Mouse (Mus musculus) MEL (cell line): ENCODE measurements at regions not wholly inside any gene's neighbourhood (a gene's known extent, or its start where the extent isn't known, plus 50 kb on each side); places are given as distances from the start of the nearest gene placed in this dataset.

ENCODE experiments used
- DNase-seq: peaks from one replicate; pipeline ENCODE4 v3.0.0; 2011; ENCODE audit warnings: low read depth, low spot score
- H3K27ac ChIP-seq: 2 replicates; pipeline ENCODE4 v1.5.1; 2012; ENCODE audit warnings: low read depth, mild to moderate bottlenecking, control low read depth, low read length, moderate library complexity; ENCODE audit not compliant: control insufficient read depth
- H3K27me3 ChIP-seq, 2 experiments: fragments of 150-350 bp in 1 of 2; sonication (generic) in 1 of 2; 2 replicates each; pipeline ENCODE4 v1.6.1; 2012; ENCODE audit warnings: low read length in 2 of 2, mild to moderate bottlenecking in 2 of 2, improper control_type of control experiment in 1 of 2, moderate library complexity in 1 of 2; ENCODE audit not compliant: insufficient read depth in 2 of 2, control insufficient read depth in 1 of 2
- H3K36me3 ChIP-seq, 2 experiments: 2 replicates each; pipeline ENCODE4 v1.6.1; 2012 to 2014; ENCODE audit warnings: low read length in 2 of 2, improper control_type of control experiment in 1 of 2, inconsistent platforms in 1 of 2, mild to moderate bottlenecking in 1 of 2; ENCODE audit not compliant: insufficient read depth in 2 of 2, control insufficient read depth in 1 of 2
- H3K4me1 ChIP-seq, 2 experiments: fragments of 150-350 bp in 1 of 2; sonication (generic) in 1 of 2; 2 replicates each; pipeline ENCODE4 v1.6.1; 2012; ENCODE audit warnings: low read length in 2 of 2, improper control_type of control experiment in 1 of 2, mild to moderate bottlenecking in 1 of 2; ENCODE audit not compliant: insufficient read depth in 2 of 2, control insufficient read depth in 1 of 2
- H3K4me3 ChIP-seq, 2 experiments: fragments of 150-350 bp in 1 of 2; sonication (generic) in 1 of 2; 2 replicates each; pipeline ENCODE4 v1.5.1; 2012; ENCODE audit warnings: low read depth in 2 of 2, low read length in 2 of 2, mild to moderate bottlenecking in 2 of 2, moderate library complexity in 2 of 2, control low read depth in 1 of 2, improper control_type of control experiment in 1 of 2; ENCODE audit not compliant: control insufficient read depth in 1 of 2, insufficient read depth in 1 of 2
- H3K79me2 ChIP-seq: 2 replicates; pipeline ENCODE4 v1.6.1; 2012; ENCODE audit warnings: mild to moderate bottlenecking, low read length, moderate library complexity; ENCODE audit not compliant: control insufficient read depth, poor library complexity, insufficient read depth
- H3K9ac ChIP-seq: 2 replicates; pipeline ENCODE4 v1.6.1; 2012; ENCODE audit warnings: low read depth, mild to moderate bottlenecking, control low read depth, low read length, moderate library complexity; ENCODE audit not compliant: control insufficient read depth, poor library complexity, severe bottlenecking
- H3K9me3 ChIP-seq: fragments of 150-350 bp; sonication (generic); replicated peaks from 2 replicates; pipeline ENCODE4 v1.6.1; 2012; ENCODE audit warnings: mild to moderate bottlenecking, low read length, improper control_type of control experiment, moderate library complexity; ENCODE audit not compliant: insufficient read depth
- BHLHE40 ChIP-seq: IDR thresholded peaks from 2 replicates; pipeline ENCODE4 v1.6.1; 2012; ENCODE audit warnings: low read depth, mild to moderate bottlenecking, inconsistent platforms, low read length, improper control_type of control experiment, borderline replicate concordance
- CHD1 ChIP-seq: IDR thresholded peaks from 2 replicates; pipeline ENCODE4 v1.6.1; 2012; ENCODE audit warnings: low read depth, mild to moderate bottlenecking, inconsistent platforms, low read length, improper control_type of control experiment
- CHD2 ChIP-seq: IDR thresholded peaks from 2 replicates; pipeline ENCODE4 v1.6.1; 2011; ENCODE audit warnings: low read length, improper control_type of control experiment
- CTCF ChIP-seq, 3 experiments: IDR thresholded peaks in 2 of 3; conservative IDR thresholded peaks in 1 of 3; 2 replicates each; pipeline ENCODE4 v1.5.1; 2011 to 2012; ENCODE audit warnings: low read length in 3 of 3, low read depth in 2 of 3, mild to moderate bottlenecking in 2 of 3, improper control_type of control experiment in 1 of 3, inconsistent platforms in 1 of 3, mixed read lengths in 1 of 3, moderate library complexity in 1 of 3; ENCODE audit not compliant: control insufficient read depth in 1 of 3, insufficient read depth in 1 of 3, poor library complexity in 1 of 3, severe bottlenecking in 1 of 3
- E2F4 ChIP-seq: IDR thresholded peaks from 2 replicates; pipeline ENCODE4 v1.6.1; 2011; ENCODE audit warnings: low read depth, low read length, improper control_type of control experiment, borderline replicate concordance
- ELF1 ChIP-seq: IDR thresholded peaks from 2 replicates; pipeline ENCODE4 v1.6.1; 2014; ENCODE audit warnings: low read depth, mild to moderate bottlenecking, inconsistent platforms, low read length, improper control_type of control experiment, moderate library complexity
- ETS1 ChIP-seq: IDR thresholded peaks from 2 replicates; pipeline ENCODE4 v1.6.1; 2012; ENCODE audit warnings: low read depth, mild to moderate bottlenecking, inconsistent platforms, low read length, improper control_type of control experiment, moderate library complexity
- HCFC1 ChIP-seq: IDR thresholded peaks from 2 replicates; pipeline ENCODE4 v1.6.1; 2012; ENCODE audit warnings: low read depth, mild to moderate bottlenecking, inconsistent platforms, low read length, improper control_type of control experiment, moderate library complexity
- KAT2A ChIP-seq: conservative IDR thresholded peaks from 2 replicates; pipeline ENCODE4 v1.6.1; 2012; ENCODE audit warnings: low read depth, low read length, improper control_type of control experiment, inconsistent platforms
- MAFK ChIP-seq: IDR thresholded peaks from 2 replicates; pipeline ENCODE4 v1.6.1; 2011; ENCODE audit warnings: low read depth, mild to moderate bottlenecking, low read length, improper control_type of control experiment, borderline replicate concordance
- MAZ ChIP-seq: IDR thresholded peaks from 2 replicates; pipeline ENCODE4 v1.6.1; 2012; ENCODE audit warnings: low read depth, mild to moderate bottlenecking, inconsistent platforms, low read length, improper control_type of control experiment
- MEF2A ChIP-seq: IDR thresholded peaks from 2 replicates; pipeline ENCODE4 v1.6.1; 2014; ENCODE audit warnings: low read depth, mild to moderate bottlenecking, inconsistent platforms, low read length, improper control_type of control experiment; ENCODE audit not compliant: poor library complexity, insufficient replicate concordance, severe bottlenecking; ENCODE audit errors: extremely low read depth
- MXI1 ChIP-seq: IDR thresholded peaks from 2 replicates; pipeline ENCODE4 v1.6.1; 2011; ENCODE audit warnings: mild to moderate bottlenecking, low read depth, low read length, improper control_type of control experiment
- NELFE ChIP-seq: IDR thresholded peaks from 2 replicates; pipeline ENCODE4 v1.6.1; 2011; ENCODE audit warnings: low read depth, low read length, improper control_type of control experiment
- NRF1 ChIP-seq: IDR thresholded peaks from 2 replicates; pipeline ENCODE4 v1.6.1; 2014; ENCODE audit warnings: low read depth, mild to moderate bottlenecking, inconsistent platforms, low read length, improper control_type of control experiment, moderate library complexity; ENCODE audit not compliant: poor library complexity, insufficient read depth, severe bottlenecking
- POLR2A ChIP-seq, 2 experiments: IDR thresholded peaks; 2 replicates each; pipeline ENCODE4 v1.6.1; 2011 to 2012; ENCODE audit warnings: low read length in 2 of 2, mild to moderate bottlenecking in 2 of 2, control low read depth in 1 of 2, improper control_type of control experiment in 1 of 2, low read depth in 1 of 2, moderate library complexity in 1 of 2; ENCODE audit not compliant: control insufficient read depth in 1 of 2, insufficient read depth in 1 of 2, poor library complexity in 1 of 2
- POLR2AphosphoS5 ChIP-seq: IDR thresholded peaks from 2 replicates; pipeline ENCODE4 v1.6.1; 2012; ENCODE audit warnings: low read depth, borderline replicate concordance, mild to moderate bottlenecking, inconsistent platforms, low read length, moderate library complexity, mixed read lengths
- RCOR1 ChIP-seq: IDR thresholded peaks from 2 replicates; pipeline ENCODE4 v1.6.1; 2012; ENCODE audit warnings: low read depth, mild to moderate bottlenecking, inconsistent platforms, low read length, improper control_type of control experiment
- SIN3A ChIP-seq: IDR thresholded peaks from 2 replicates; pipeline ENCODE4 v1.6.1; 2012; ENCODE audit warnings: low read length, improper control_type of control experiment, inconsistent platforms
- SMC3 ChIP-seq: IDR thresholded peaks from 2 replicates; pipeline ENCODE4 v1.6.1; 2011; ENCODE audit warnings: low read depth, low read length, improper control_type of control experiment
- TAL1 ChIP-seq: IDR thresholded peaks from 2 replicates; pipeline ENCODE4 v1.6.1; 2012; ENCODE audit warnings: mild to moderate bottlenecking, inconsistent platforms, low read length, moderate library complexity, mixed read lengths
- TCF12 ChIP-seq: IDR thresholded peaks from 2 replicates; pipeline ENCODE4 v1.6.1; 2014; ENCODE audit warnings: low read depth, mild to moderate bottlenecking, inconsistent platforms, low read length, improper control_type of control experiment, moderate library complexity
- USF1 ChIP-seq: IDR thresholded peaks from 2 replicates; pipeline ENCODE4 v1.6.1; 2014; ENCODE audit warnings: low read depth, mild to moderate bottlenecking, inconsistent platforms, low read length, improper control_type of control experiment, moderate library complexity
- ZC3H11A ChIP-seq: IDR thresholded peaks from 2 replicates; pipeline ENCODE4 v1.6.1; 2012; ENCODE audit warnings: low read depth, mild to moderate bottlenecking, inconsistent platforms, low read length, improper control_type of control experiment
- ZNF384 ChIP-seq: IDR thresholded peaks from 2 replicates; pipeline ENCODE4 v1.6.1; 2012; ENCODE audit warnings: low read depth, mild to moderate bottlenecking, inconsistent platforms, low read length, improper control_type of control experiment

GRCm38 (mm10) chrX:12525044-12525443 lies 62.6 kb upstream of the Atp6ap2 start:
- H3K36me3 ChIP-seq = no peaks in the 10 kb centered on the region
- H3K4me3 ChIP-seq = no peak overlapping the region
- no peaks in the 10 kb centered on the region for H3K4me1 ChIP-seq
- no peaks in the 10 kb centered on the region for H3K9me3 ChIP-seq
- DNase-seq = no peak
- 0 out of 4 replicates have a peak, but pooled peaks cover 0 to 1% of the 10 kb centered on the region in 2 experiments for H3K27me3 ChIP-seq
- no peaks in the 10 kb centered on the region for H3K79me2 ChIP-seq
- TF ChIP-seq NELFE = no peak
- TF ChIP-seq MEF2A = no peak
- no peak for TF ChIP-seq MAFK
- TF ChIP-seq KAT2A = no peak
- no peak for TF ChIP-seq ZNF384
- no peak for TF ChIP-seq NRF1
- no peak for TF ChIP-seq CHD1
- no peak for TF ChIP-seq RCOR1
- TF ChIP-seq HCFC1 = no peak
- TF ChIP-seq POLR2A (IDR thresholded peaks at IDR 0.05; ENCODE audit: control insufficient read depth in 1 of 2, insufficient read depth in 1 of 2, low read depth in 1 of 2, low read length in 2 of 2, poor library complexity in 1 of 2) = no peak
- TF ChIP-seq TCF12 = no peak
- no peak for TF ChIP-seq TAL1
- TF ChIP-seq SIN3A = no peak
- TF ChIP-seq, all 39 proteins: peak for 0
- Histone ChIP-seq H3K9ac (no peak overlapping the region), H3K27ac (no peak overlapping the region)

- H3K4me3 ChIP-seq = no peak overlapping the region
- no peaks in the 10 kb centered on the region for H3K27me3 ChIP-seq
- no peak overlapping the region for H3K9ac ChIP-seq
- no peak for TF ChIP-seq SMC3
- no peak for TF ChIP-seq MXI1
- TF ChIP-seq TCF12 = no peak
- TF ChIP-seq ZNF384 = no peak
- TF ChIP-seq POLR2AphosphoS5 = no peak
- TF ChIP-seq USF1 = no peak
- TF ChIP-seq ETS1 = no peak
- TF ChIP-seq ELF1 = no peak
- TF ChIP-seq E2F4 = no peak
- TF ChIP-seq ZC3H11A = no peak
- no peak for TF ChIP-seq POLR2A (IDR thresholded peaks at IDR 0.05; ENCODE audit: control insufficient read depth in 1 of 2, insufficient read depth in 1 of 2, low read depth in 1 of 2, low read length in 2 of 2, poor library complexity in 1 of 2)
- no peak for TF ChIP-seq CHD2
- TF ChIP-seq HCFC1 = no peak
- TF ChIP-seq CTCF (IDR thresholded peaks at IDR 0.05 in 2 of 3, conservative IDR thresholded peaks at IDR 0.05 in 1 of 3; ENCODE audit: control insufficient read depth in 1 of 3, insufficient read depth in 1 of 3, low read depth in 2 of 3, low read length in 3 of 3, poor library complexity in 1 of 3, severe bottlenecking in 1 of 3) = no peak
- TF ChIP-seq MAFK = no peak
- TF ChIP-seq RCOR1 = no peak
- TF ChIP-seq MAZ = no peak
- TF ChIP-seq BHLHE40 = no peak
- TF ChIP-seq NELFE = no peak
- no peak for TF ChIP-seq NRF1
- no peak overlapping the region for H3K27ac ChIP-seq
- peaks cover 0 to 5% of the 10 kb centered on the region in 2 experiments; a peak in 1 of 4 replicates for H3K4me1 ChIP-seq
- no peak for DNase-seq
- no peaks in the 10 kb centered on the region for H3K79me2 ChIP-seq
- H3K9me3 ChIP-seq = no peaks in the 10 kb centered on the region
- peaks cover 0 to 4% of the 10 kb centered on the region in 2 experiments; a peak in 1 of 4 replicates for H3K36me3 ChIP-seq
Observed at GRCm38 (mm10) chrX:12530406-12531311, 56.9 kb upstream of the Atp6ap2 start.
